Mouse (Mus musculus) forebrain, embryonic 16.5 days (tissue): ENCODE measurements around the gene Defb13. TPM values are rescaled to one million over a fixed set of nuclear protein-coding genes. Genes with fewer than 3 reads are reported as not detected.

ENCODE experiments used
- ATAC-seq: fragments of 200-750 bp; cut with Nextera tagmentation; 2 replicates; pipeline ENCODE4 v1.8.0; 2017; ENCODE audit warnings: mild to moderate bottlenecking, moderate library complexity
- H3K27ac ChIP-seq: fragments of 300-500 bp; sonication (generic); 2 replicates; pipeline ENCODE4 v1.5.1; 2014; ENCODE audit warnings: low read length, control low read depth
- H3K27me3 ChIP-seq: fragments of 300-500 bp; sonication (generic); replicated peaks from 2 replicates; pipeline ENCODE4 v1.6.1; 2014; ENCODE audit warnings: low read length; ENCODE audit not compliant: control insufficient read depth, insufficient read depth
- H3K36me3 ChIP-seq: fragments of 300-500 bp; sonication (generic); 2 replicates; pipeline ENCODE4 v1.6.1; 2014; ENCODE audit not compliant: control insufficient read depth, insufficient read depth
- H3K4me1 ChIP-seq: fragments of 300-500 bp; sonication (generic); replicated peaks from 2 replicates; pipeline ENCODE4 v1.6.1; 2014; ENCODE audit warnings: low read length; ENCODE audit not compliant: control insufficient read depth, insufficient read depth
- H3K4me2 ChIP-seq: fragments of 300-500 bp; sonication (generic); 2 replicates; pipeline ENCODE4 v1.6.1; 2014; ENCODE audit warnings: mild to moderate bottlenecking, low read length, control low read depth
- H3K4me3 ChIP-seq: fragments of 300-500 bp; sonication (generic); replicated peaks from 2 replicates; pipeline ENCODE4 v1.5.1; 2014; ENCODE audit warnings: mild to moderate bottlenecking, low read length, control low read depth
- H3K9ac ChIP-seq: fragments of 300-500 bp; sonication (generic); replicated peaks from 2 replicates; pipeline ENCODE4 v1.6.1; 2014; ENCODE audit warnings: low read depth, low read length, control low read depth
- H3K9me3 ChIP-seq: fragments of 300-500 bp; sonication (generic); 2 replicates; pipeline ENCODE4 v1.6.1; 2016; ENCODE audit warnings: low read length; ENCODE audit not compliant: control insufficient read depth
- WGBS: fragments of 180-500 bp; shearing (Covaris S2); extraction: QIAGEN DNeasy Blood & Tissue Kit; methylation state at CpG from one replicate; pipeline ENCODE4 v1.1.7; 2014; 5-methylcytosine and 5-hydroxymethylcytosine counted together
- polyA plus RNA-seq: library from polyadenylated mRNA; unstranded; fragments of >200 nt; fragmentation: Nextera tagmentation; extraction: Ambion mirVana; gene quantifications from 2 replicates; pipeline ENCODE4 v1.2.1, GENCODE M21; 2015

The Defb13 gene
- polyA plus RNA-seq, 1 experiment from 2014 or later, result not detected

DNA sequence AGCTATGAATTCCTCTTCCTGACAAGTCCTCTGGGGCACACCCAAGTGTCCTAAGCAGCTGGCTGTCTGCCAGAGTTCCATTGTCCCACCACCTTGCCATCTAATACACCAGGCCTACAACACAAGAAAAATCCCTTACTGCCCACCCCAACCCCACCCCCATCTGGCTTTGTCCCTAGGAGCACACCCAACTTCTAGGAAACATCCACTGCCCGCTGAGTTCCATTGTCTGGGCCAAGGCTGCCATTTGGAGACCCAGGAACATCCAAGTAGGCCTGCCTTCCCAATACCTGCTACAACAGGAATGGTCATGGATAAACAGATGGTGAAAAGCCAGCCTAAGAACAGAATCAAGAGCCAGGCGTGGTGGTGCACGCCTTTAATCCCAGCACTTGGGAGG lies 9.8 kb downstream of the Defb13 start:
- whole genome bisulfite sequencing, result 79% methylated on average over 3 of the region's 3 CpGs
- H3K4me1 ChIP-seq, result no peaks in the 10 kb centered on the region
- no peaks in the 10 kb centered on the region for H3K27me3 ChIP-seq
- no peak for ATAC-seq
- H3K27ac ChIP-seq, result no peak overlapping the region
- no peak overlapping the region for H3K9ac ChIP-seq
- H3K4me3 ChIP-seq, result no peak overlapping the region
- H3K36me3 ChIP-seq, result no peaks in the 10 kb centered on the region
- H3K9me3 ChIP-seq, result no peaks in the 10 kb centered on the region
- no peak overlapping the region for H3K4me2 ChIP-seq

DNA sequence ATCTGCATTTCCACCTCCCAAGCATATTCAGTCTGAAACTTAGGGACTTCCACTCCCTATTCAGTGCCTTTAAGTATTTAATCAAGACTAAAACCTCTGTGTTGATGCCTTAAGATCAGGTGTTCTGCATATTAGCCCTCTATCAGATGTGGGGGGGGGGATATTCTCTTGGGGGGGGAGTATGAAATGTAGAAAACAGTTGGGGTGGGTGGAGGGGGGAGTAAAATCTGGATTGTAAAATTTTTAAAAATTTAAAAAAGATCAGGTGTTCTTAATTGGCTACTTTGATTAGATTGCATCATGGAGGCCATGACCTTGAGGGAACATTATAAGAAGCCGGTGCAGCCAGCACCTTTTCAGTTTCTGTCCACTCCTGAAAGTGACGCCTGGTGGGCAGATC lies 11.9 kb downstream of the Defb13 start, which contains the start of gene Fam90a1a:
TSS of gene Fam90a1a (plus strand) at position 301 of the 400 bp plus-strand sequence.
- no peak for ATAC-seq
- H3K4me1 ChIP-seq, result no peaks in the 10 kb centered on the region
- no peak within 1 kb of the TSS for H3K4me2 ChIP-seq
- H3K36me3 ChIP-seq, result no peaks in the 10 kb centered on the region
- H3K9me3 ChIP-seq, result no peaks in the 10 kb centered on the region
- H3K4me3 ChIP-seq, result no peak within 1 kb of the TSS
- 82% methylated on average over 2 of the region's 2 CpGs for WGBS
- no peak within 1 kb of the TSS for H3K27ac ChIP-seq
- H3K27me3 ChIP-seq, result no peaks in the 10 kb centered on the region
- no peak within 1 kb of the TSS for H3K9ac ChIP-seq

DNA sequence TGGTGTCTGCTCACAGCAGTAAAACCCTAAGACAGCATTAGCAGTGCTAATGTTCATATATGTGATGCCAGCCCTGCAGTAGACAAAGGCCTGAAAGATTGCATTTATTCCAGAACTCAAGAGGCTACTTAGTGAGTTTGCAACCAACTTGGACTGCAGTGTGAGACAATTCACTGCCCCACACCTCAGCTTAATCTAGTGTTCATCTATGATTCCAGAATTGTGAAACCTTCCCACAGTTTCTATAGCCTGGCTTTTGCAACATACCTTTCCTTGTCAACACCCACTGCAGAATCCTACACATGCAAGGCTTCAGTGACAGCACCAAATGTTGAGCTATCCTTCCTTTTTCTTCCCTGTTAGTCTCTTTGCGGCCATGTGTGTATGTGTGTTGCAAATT lies 20.1 kb downstream of the Defb13 start:
- Histone ChIP-seq H3K36me3 (no peaks in the 10 kb centered on the region), H3K9ac (no peak overlapping the region), H3K4me3 (no peak overlapping the region), H3K4me2 (no peak overlapping the region), H3K9me3 (no peaks in the 10 kb centered on the region), H3K27me3 (no peaks in the 10 kb centered on the region), H3K4me1 (no peaks in the 10 kb centered on the region), H3K27ac (no peak overlapping the region)
- no peak for ATAC-seq
- WGBS, result 83% methylated on average over 1 of the region's 1 CpGs

DNA sequence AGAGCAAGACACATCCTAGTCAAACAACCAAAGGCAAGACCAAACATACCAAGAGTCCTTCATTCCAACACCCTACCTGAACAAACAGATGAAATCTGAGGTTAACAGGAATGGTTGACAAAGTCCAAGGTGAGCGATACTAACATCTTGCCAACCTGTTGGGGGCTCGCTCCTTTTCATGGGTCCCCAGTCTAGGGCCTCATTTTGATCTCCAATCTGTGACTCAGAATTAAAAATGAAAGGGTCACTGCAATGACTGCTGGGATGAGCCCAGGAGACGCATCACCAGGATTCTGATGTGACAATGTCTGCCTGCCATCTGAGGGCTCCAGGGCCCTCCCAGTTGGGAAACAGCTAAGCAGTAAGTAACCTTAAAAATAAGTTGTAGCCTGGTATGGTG lies 22.9 kb downstream of the Defb13 start, which contains the start of gene Ccdc70:
TSS of gene Ccdc70 (plus strand) at position 301 of the 400 bp plus-strand sequence.
- Histone ChIP-seq H3K9ac (no peak within 1 kb of the TSS), H3K4me1 (no peaks in the 10 kb centered on the region), H3K4me2 (no peak within 1 kb of the TSS), H3K36me3 (no peaks in the 10 kb centered on the region), H3K4me3 (no peak within 1 kb of the TSS), H3K27ac (no peak within 1 kb of the TSS), H3K27me3 (no peaks in the 10 kb centered on the region), H3K9me3 (no peaks in the 10 kb centered on the region)
- ATAC-seq, result no peak
- WGBS, result 91% methylated on average over 3 of the region's 3 CpGs

DNA sequence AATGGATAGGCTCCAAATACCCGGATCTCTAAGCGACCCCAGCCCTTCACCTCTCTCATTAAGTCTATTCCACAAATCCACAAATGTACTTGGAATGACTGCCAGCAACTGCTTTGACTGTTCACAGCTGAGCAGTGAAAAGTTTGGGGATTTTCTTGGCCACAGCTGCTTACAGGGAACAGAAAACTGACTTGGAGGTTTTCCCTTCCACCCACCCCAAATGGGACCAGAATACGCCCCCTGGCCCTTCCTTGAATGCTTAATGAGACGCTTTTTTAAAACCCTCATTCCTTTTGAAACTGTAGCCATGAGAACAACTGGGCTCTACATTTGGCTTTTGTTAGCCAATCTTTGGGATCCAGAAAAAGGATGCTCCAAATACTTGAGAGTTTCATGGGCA lies 31.6 kb downstream of the Defb13 start:
- no peaks in the 10 kb centered on the region for H3K36me3 ChIP-seq
- no peak overlapping the region for H3K9ac ChIP-seq
- H3K4me1 ChIP-seq, result no peaks in the 10 kb centered on the region
- ATAC-seq, result peak; percentile 31; the same call in 1 of the 2 replicates
- H3K27ac ChIP-seq, result no peak overlapping the region
- H3K4me3 ChIP-seq, result no peak overlapping the region
- H3K4me2 ChIP-seq, result no peak overlapping the region
- WGBS, result 35% methylated on average over 4 of the region's 4 CpGs
- H3K27me3 ChIP-seq, result no peaks in the 10 kb centered on the region
- no peaks in the 10 kb centered on the region for H3K9me3 ChIP-seq

DNA sequence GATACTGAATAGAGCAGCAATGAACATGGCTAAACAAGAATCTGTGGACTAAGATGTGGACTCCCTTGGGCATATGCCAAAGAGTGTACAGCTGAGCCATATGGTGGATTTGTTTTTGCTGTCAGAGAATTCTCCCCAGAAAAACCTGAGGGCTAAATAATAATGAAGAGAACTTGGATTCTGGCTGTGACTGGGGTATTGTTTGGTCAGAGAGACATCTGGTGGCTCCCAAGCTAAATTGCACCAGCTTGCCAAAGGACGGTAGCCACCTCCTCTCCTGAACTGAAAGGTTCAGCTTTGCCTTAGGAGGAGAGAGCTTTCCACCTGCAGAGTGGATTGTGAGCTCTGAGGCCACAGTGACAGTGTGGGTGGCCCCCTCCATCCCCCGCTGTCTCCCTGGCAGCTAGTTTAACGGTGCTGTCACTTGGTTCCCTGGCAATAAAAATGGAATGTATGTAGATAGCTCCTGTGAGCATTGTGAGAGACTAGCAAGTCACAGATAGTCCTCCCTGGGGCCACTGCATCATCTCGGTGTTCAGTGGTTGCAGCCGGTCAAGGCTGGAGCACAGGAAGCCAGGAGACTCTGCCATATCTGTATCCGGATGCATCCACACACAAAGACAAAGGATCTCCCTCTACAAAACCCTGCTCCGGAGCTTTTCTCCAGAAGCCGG lies 35.2 kb downstream of the Defb13 start:
- Histone ChIP-seq H3K4me1 (no peaks in the 10 kb centered on the region), H3K9me3 (no peaks in the 10 kb centered on the region), H3K4me3 (no peak overlapping the region), H3K36me3 (no peaks in the 10 kb centered on the region), H3K27ac (no peak overlapping the region), H3K4me2 (no peak overlapping the region), H3K27me3 (no peaks in the 10 kb centered on the region), H3K9ac (no peak overlapping the region)
- 61% methylated on average over 8 of the region's 8 CpGs for WGBS
- ATAC-seq, result peak; percentile 68

DNA sequence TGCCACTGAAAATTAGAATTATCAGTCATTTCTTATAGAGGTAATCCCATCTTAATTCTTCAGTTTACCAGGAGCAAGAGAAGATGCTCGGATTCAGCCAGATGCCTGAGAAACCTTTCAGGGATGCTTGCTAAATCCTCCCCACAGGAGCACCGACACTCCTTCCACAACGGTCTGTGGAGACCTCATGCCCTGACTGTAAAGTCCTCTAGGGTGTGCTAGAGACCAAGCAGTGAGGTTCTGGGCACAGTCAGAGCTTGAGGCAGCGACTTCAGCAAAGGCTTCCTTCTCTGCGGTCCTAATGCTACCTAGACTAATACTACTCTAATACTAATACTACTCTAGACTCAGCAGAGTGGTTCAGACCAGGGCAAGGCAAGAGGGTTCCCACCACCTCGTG lies 45.6 kb downstream of the Defb13 start:
- Histone ChIP-seq H3K27ac (no peak overlapping the region), H3K4me1 (no peaks in the 10 kb centered on the region), H3K9me3 (no peaks in the 10 kb centered on the region), H3K9ac (no peak overlapping the region), H3K27me3 (no peaks in the 10 kb centered on the region), H3K36me3 (no peaks in the 10 kb centered on the region), H3K4me2 (no peak overlapping the region), H3K4me3 (no peak overlapping the region)
- ATAC-seq, result peak; percentile 90
- 13% methylated on average over 6 of the region's 6 CpGs for WGBS

DNA sequence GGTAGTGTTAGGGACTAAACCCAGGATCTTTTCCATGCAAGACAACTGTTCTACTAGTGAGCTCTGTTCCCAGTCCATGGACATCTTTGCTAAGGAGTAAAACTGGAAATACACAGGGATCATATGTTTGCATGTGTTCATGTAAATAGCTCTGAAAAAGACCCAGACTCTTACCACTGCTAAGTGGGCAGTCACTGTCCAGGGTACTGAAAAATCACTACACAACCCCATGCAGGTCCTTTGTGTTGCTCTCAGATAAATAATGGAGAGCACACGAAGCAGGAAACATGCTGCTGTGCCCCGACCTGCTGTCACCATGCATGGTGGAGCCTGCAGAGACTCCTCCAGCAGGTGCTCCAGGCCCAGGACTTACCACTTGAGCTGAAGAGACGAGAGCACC lies 48.6 kb downstream of the Defb13 start:
- Histone ChIP-seq H3K9ac (no peak overlapping the region), H3K27ac (no peak overlapping the region), H3K27me3 (no peaks in the 10 kb centered on the region), H3K9me3 (no peaks in the 10 kb centered on the region), H3K4me1 (no peaks in the 10 kb centered on the region), H3K4me3 (no peak overlapping the region), H3K36me3 (no peaks in the 10 kb centered on the region), H3K4me2 (no peak overlapping the region)
- no peak for ATAC-seq
- WGBS, result 37% methylated on average over 3 of the region's 3 CpGs
